Mouse (Mus musculus) erythroblast, adult 5-6 weeks (primary cell): ENCODE measurements around the gene Cpne4. TPM values are rescaled to one million over a fixed set of nuclear protein-coding genes. Genes with fewer than 3 reads are reported as not detected.

Experiments used
- ATAC-seq: replicated peaks from 2 replicates; pipeline ENCODE4 v1.8.0; 2016; ENCODE audit warnings: moderate number of reproducible peaks, mild to moderate bottlenecking, moderate TSS enrichment, inconsistent platforms; ENCODE audit not compliant: poor library complexity, low FRiP score, severe bottlenecking
- total RNA-seq, 2 experiments: library from RNA; stranded (forward) in 1 of 2; stranded (reverse) in 1 of 2; fragments of 150-400 nt in 1 of 2; fragments of 200-764, 138-1000 nt in 1 of 2; gene quantifications; 2 replicates each; pipeline versions ENCODE4 v1.2.3 to v1.2.4; 2015 to 2017; ENCODE audit warnings: low replicate concordance in 2 of 2

Cpne4 gene
- total RNA-seq, 2 experiments from 2014 or later: not detected

DNA sequence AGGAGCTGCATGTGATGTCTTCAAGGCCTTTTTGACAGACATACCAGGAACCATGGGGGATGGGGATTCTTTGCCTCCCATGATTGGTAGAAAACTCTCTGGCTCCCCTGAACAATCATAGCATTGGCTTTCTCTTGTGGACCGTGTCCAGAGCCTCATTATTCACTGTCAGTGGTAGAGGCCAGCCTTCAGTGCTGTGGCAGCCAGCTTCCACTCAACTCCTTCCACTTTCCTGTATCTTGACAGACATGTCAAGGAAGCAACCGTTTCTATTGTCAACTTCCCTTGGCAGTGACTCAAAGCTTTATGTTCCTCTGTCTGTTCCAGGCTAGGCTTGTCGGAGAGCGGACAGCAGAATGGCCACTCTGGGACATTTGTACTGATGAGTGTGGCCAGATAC lies 112.7 kb downstream of the Cpne4 start:
- ATAC-seq: no peak

DNA sequence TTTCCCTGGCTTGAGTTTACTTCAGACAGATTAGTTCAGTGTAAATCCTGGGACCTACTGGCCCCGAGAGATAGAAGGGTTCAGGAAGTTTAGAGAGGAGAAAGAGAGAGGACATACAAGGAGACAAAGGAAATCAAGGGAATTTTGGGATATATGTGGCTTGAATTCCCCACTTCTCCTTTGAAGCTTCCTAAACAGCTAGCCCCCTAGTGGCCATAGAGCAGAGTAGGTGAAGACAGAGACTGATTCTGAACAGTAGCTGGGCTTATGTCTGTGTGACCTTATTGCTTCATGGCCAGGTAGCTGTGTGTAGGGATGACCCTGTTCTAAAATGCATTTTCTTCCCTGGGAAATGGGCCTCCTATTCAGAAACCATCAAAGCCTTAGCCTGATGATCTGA lies 129.6 kb downstream of the Cpne4 start:
- ATAC-seq: no peak

DNA sequence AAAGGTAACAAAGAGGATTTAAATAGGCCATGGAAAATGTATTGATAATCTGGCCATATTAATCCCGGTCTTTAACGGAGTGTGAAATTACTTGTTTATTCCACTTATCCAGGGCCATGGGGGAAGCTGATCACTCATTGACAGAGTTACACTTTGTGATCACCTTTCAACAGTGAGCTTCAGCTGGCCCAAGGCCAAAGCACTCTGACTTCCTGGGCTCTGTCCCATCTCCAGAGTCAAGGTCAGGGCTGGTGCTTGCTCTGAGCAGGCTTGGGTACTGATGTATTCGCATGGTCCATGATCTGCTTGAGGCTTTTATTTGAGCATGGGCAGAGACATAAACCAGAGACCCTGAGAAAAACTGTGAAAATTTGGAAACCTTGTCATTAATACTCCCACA lies 131.5 kb downstream of the Cpne4 start:
- ATAC-seq: no peak

DNA sequence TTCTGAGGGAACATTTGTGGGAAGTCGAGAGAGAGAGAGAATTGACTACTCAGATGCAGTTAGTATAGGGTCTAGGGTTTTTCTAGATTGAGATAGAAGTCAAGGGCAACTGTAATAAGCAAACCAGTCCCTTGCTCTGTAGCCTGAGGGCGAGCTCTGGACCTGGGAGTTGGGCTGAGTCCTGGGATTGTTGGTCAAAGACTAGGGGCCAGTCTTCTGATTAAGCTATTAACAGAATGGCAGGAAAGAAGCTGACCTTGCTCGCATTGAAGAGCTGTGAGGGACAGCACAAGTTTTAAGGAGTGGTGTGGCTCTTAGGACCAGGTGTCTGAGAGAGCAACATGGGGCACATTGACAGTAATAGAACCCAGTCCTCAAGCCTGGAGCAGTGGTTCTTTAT lies 140.0 kb downstream of the Cpne4 start:
- ATAC-seq: no peak

- no peak for ATAC-seq
Measured at GRCm38 (mm10) chr9:104693145-104693544, 146.1 kb downstream of the Cpne4 start.

DNA sequence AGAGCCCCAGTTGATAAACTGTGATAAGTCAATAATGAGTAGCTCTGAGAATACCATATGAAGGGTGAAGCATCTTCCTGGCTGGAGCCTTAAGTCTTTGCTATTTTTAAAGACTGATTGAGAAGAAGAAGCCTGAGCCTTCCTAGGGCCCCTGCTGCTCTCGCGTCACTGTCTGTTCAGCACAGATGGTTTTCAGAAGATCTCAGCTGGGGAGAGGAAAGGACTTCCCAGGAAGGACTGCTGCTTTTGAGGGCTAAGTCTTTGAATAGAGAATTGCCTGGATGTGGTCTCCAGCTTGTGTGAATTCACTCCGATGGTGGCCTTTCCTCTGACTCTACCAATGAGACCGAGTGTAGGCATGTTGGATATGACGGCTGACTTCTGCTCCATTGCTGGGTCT lies 163.7 kb downstream of the Cpne4 start:
- no peak for ATAC-seq

GRCm38 (mm10) chr9:104725311-104725710 lies 178.2 kb downstream of the Cpne4 start:
- ATAC-seq: no peak

- ATAC-seq: no peak
Measured at GRCm38 (mm10) chr9:104742661-104743380, 195.7 kb downstream of the Cpne4 start.

DNA sequence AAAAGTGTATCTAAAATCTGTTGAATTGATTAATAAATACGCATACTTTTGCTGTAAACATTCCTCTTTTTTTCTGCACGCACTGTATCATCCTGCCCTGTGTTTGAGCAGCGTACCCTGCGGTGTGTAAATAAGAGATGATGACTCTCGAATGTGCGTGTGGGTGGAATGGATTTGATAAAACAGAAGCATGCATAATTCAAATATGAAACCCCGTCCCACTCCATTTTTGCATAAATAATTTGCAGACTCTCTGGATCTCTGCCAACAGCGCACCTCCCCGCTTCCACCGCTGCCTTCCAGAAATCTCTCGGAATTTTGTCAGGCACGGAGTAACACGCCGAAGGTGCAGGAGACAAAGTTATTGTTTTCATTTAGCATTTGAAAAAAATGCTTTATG lies 208.4 kb downstream of the Cpne4 start:
- no peak for ATAC-seq

DNA sequence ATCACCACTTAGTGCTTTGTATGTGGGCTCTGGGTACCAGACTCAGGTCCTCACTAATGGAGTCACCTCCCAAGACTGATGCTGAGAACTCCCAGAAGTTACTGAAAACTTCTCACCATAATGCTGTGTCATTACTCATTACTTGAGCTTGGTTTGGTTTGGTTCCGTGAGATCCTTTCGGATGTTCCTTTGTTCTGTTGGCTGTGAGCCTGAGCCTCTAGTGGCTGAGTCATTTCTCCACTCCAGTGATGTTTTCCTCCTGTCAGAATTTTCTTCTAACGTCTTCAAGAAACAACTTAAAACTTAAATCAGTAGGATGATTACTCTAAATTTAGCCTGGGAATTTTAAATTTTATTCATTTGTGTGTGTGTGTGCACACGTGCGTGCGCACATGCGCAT lies 212.9 kb downstream of the Cpne4 start:
- no peak for ATAC-seq

GRCm38 (mm10) chr9:104776198-104776815 lies 229.2 kb downstream of the Cpne4 start:
- ATAC-seq: no peak

DNA sequence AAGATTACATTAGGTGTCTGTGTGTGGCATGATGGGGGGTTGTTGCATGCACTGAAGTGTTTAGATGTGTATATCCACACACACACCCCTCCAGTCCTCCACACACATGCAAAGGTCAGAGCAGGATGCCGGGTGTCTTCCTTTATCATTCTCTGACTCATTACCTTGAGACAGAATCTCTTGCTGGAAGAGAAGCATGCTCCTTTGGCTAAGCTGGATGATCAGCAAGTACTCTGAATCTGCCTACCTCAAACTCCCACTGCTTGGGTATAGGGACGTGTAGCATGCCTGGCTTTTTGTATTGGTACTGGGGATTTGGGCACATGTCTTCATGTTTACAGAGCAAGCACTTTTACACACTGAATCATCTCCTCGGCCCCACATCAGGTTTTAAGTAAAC lies 230.0 kb downstream of the Cpne4 start:
- no peak for ATAC-seq

DNA sequence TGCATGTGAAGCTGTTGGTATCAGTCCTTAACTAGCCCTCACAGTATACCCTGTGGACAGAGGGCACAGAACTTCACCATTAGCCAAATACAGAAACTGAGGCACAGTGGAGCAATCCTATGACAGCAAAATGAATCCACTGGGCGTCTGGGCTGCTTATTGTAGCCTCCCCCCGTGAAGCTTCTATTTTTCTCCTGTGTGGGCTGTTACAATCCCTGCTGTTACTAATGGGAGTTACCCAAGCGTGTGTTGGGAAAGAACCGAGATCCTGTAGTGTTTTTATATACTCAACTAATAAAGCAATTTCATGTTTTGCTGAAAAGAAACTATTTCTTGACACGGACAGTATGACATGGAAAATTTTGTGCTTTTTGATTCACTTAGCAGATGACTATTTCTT lies 230.7 kb downstream of the Cpne4 start:
- no peak for ATAC-seq

- ATAC-seq: no peak
Measured at GRCm38 (mm10) chr9:104796601-104797000, 249.5 kb downstream of the Cpne4 start.

DNA sequence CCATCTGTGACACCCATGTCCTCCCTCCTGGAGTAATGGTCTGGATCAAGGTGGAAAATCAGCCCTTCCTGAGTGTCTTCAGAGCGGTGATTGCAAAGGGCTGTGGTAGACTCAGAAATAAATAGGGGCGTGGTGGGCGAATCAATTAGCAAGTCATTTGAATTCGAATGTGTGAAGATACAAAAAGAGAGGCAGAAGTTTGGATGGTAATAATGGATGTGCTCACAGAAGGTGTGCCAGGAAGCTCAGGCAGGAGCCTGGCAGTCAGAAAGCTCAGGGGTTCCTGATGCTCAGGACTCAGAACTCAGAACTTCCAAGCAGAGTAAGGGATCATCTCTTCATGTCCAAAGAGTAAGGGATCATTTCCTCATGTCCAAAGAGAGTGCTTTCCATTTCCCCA lies 257.7 kb downstream of the Cpne4 start:
- ATAC-seq: no peak

DNA sequence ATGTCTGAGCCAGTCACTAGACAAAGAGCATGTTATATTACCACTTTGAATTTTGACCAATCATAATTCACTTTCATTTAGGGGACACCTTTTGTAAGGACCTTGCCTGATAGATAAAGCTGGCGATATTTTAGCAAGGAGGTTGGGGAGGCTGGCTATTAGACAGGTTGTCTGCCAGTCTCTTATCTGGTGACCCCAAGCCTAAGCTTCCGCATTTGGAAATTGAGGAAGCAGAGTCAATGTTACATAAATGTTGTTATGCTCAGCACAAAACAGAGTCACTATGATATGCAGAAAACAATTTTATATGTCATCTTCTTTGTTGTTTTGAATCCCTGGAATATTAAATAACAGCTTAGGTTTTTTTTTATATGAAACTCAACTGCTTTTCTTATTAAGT lies 267.6 kb downstream of the Cpne4 start:
- ATAC-seq: no peak

GRCm38 (mm10) chr9:104828646-104829045 lies 281.6 kb downstream of the Cpne4 start:
- no peak for ATAC-seq

GRCm38 (mm10) chr9:104832934-104833539 lies 286.0 kb downstream of the Cpne4 start:
- ATAC-seq: no peak

DNA sequence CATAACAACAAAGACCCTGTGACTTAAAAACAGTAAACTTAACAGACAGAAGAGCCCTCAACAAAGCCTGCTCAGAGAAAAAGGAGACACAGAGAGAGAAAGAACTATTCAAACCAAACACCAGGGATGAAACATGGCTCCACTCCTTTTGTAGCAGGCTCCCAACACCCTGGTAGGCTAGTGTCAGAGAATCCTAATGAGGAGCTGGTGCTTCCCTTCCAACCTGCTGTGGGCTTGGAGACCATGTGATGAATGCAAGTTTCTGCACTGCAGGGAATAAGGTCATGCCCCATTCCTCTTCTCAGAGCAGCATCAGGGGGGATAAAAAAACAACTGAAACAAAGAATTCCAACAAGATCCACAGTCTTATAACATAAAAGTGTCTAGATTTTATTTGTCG lies 290.8 kb downstream of the Cpne4 start:
- no peak for ATAC-seq

GRCm38 (mm10) chr9:104841278-104841677 lies 294.2 kb downstream of the Cpne4 start:
- ATAC-seq: no peak

- no peak for ATAC-seq
Measured at GRCm38 (mm10) chr9:104845226-104845930, 298.3 kb downstream of the Cpne4 start.
